Comparison of ENCODE assay signal across 24 mouse cellular contexts in genomic region chr13:114532393-114533097, GRCm38 (mm10).
A peak's percentile ranks its signal among the peaks of the same experiment; 100 is the strongest.
DNase-seq lines count a peak whose midpoint lies in the region; ATAC-seq and TF ChIP-seq lines count a peak whose summit lies in the region.
"Had no signal": no experiment of that assay in that cellular context is flagged by ENCODE, and none has a peak within 500 bp of the region (broad histone marks: within the 10 kb centered on the region; RNA-seq: fewer than 3 reads in every experiment).

No protein-coding gene starts in this region.

- TF ChIP-seq POLR2A in brain, embryonic 14.5 days (IDR thresholded peaks at IDR 0.05; ENCODE audit: borderline replicate concordance, extremely low read depth, insufficient read depth, insufficient read length, poor library complexity, severe bottlenecking) = no peak
- no peak for TF ChIP-seq POLR2A in thymus, adult 2 months (IDR thresholded peaks at IDR 0.05; ENCODE audit: control insufficient read depth, extremely low read depth, insufficient read depth, low read length, poor library complexity)

- H3K9me3 ChIP-seq in midbrain, embryonic 10.5 days (replicated peaks) = no peaks in the 10 kb centered on the region
- no peaks in the 10 kb centered on the region for H3K9me3 ChIP-seq in midbrain, postnatal 0 days (ENCODE audit: low read length)
- no peaks in the 10 kb centered on the region for H3K9me3 ChIP-seq in forebrain, embryonic 11.5 days (ENCODE audit: control insufficient read depth, low read length)
- no peaks in the 10 kb centered on the region for H3K9me3 ChIP-seq in hindbrain, embryonic 15.5 days
- H3K9me3 ChIP-seq: embryonic facial prominence, embryonic 13.5 days; heart, embryonic 10.5 days; intestine, embryonic 15.5 days had no signal

- peak overlapping the region; percentile 64 for H3K27ac ChIP-seq in midbrain, embryonic 10.5 days (replicated peaks)
- H3K27ac ChIP-seq in midbrain, postnatal 0 days (ENCODE audit: low read depth, low read length) = no peak overlapping the region
- no peak overlapping the region for H3K27ac ChIP-seq in forebrain, embryonic 11.5 days (ENCODE audit: low read depth, low read length)
- H3K27ac ChIP-seq in hindbrain, embryonic 15.5 days (replicated peaks) = no peak overlapping the region
- H3K27ac ChIP-seq in thymus, adult 2 months (ENCODE audit: control insufficient read depth, insufficient read depth, low read length) = no peak overlapping the region
- H3K27ac ChIP-seq: embryonic facial prominence, embryonic 13.5 days; gastrocnemius, adult 2 months; heart, embryonic 10.5 days; intestine, embryonic 15.5 days; macrophage had no signal

- no peak for TF ChIP-seq CTCF in midbrain, postnatal 0 days (IDR thresholded peaks at IDR 0.05)
- TF ChIP-seq CTCF in brain, embryonic 14.5 days (IDR thresholded peaks at IDR 0.05; ENCODE audit: borderline replicate concordance, extremely low read depth, insufficient read depth, insufficient read length) = no peak
- no peak for TF ChIP-seq CTCF in thymus, adult 2 months (IDR thresholded peaks at IDR 0.05; ENCODE audit: borderline replicate concordance, control insufficient read depth, extremely low read depth, insufficient read depth, low read length, poor library complexity)

- peaks cover 27% of the 10 kb centered on the region for H3K4me1 ChIP-seq in midbrain, embryonic 10.5 days
- H3K4me1 ChIP-seq in midbrain, postnatal 0 days (ENCODE audit: insufficient read depth, low read length) = no peaks in the 10 kb centered on the region
- H3K4me1 ChIP-seq in forebrain, embryonic 11.5 days (replicated peaks; ENCODE audit: control insufficient read depth, insufficient read depth, low read length) = no peaks in the 10 kb centered on the region; the same call in 1 of the 2 replicates
- no peaks in the 10 kb centered on the region for H3K4me1 ChIP-seq in hindbrain, embryonic 15.5 days (replicated peaks)
- no peaks in the 10 kb centered on the region for H3K4me1 ChIP-seq in thymus, adult 2 months (replicated peaks; ENCODE audit: control insufficient read depth, insufficient read depth, low read length)
- H3K4me1 ChIP-seq: embryonic facial prominence, embryonic 13.5 days; heart, embryonic 10.5 days; intestine, embryonic 15.5 days had no signal

- no peak for DNase-seq in midbrain, embryonic 10.5 days (ENCODE audit: low spot score)
- no peak for DNase-seq in midbrain, postnatal 0 days (ENCODE audit: low spot score)
- peak; percentile 60 for DNase-seq in brain, embryonic 14.5 days (ENCODE audit: low read depth)
- DNase-seq in forebrain, embryonic 11.5 days (ENCODE audit: low spot score) = no peak
- no peak for DNase-seq in heart, adult 18-20 months
- DNase-seq in thymus, adult 2 months = no peak
- DNase-seq: adrenal gland, adult 2 months; cerebellum, adult 11-12 months; cerebellum, postnatal 14 days; embryo, embryonic 11 days; gastrocnemius, adult 2 months; heart, postnatal 4 days; kidney, adult 8-10 months; kidney, postnatal 14 days; liver, postnatal 0 days; thymus, adult 18-20 months had no signal

- H3K4me2 ChIP-seq in midbrain, postnatal 0 days (ENCODE audit: low read depth, low read length, poor library complexity, severe bottlenecking) = no peak overlapping the region
- H3K4me2 ChIP-seq in forebrain, embryonic 11.5 days (ENCODE audit: low read depth, low read length, severe bottlenecking) = no peak overlapping the region
- peak overlapping the region; percentile 17; the same call in 1 of the 2 replicates for H3K4me2 ChIP-seq in hindbrain, embryonic 15.5 days
- H3K4me2 ChIP-seq: embryonic facial prominence, embryonic 13.5 days; intestine, embryonic 15.5 days; liver, embryonic 11.5 days had no signal

- H3K27me3 ChIP-seq in midbrain, embryonic 10.5 days (ENCODE audit: low read depth, poor library complexity, severe bottlenecking) = no peaks in the 10 kb centered on the region
- no peaks in the 10 kb centered on the region for H3K27me3 ChIP-seq in midbrain, postnatal 0 days (ENCODE audit: insufficient read depth, low read length)
- H3K27me3 ChIP-seq in forebrain, embryonic 11.5 days (ENCODE audit: control insufficient read depth, insufficient read depth, low read length) = no peaks in the 10 kb centered on the region
- H3K27me3 ChIP-seq in hindbrain, embryonic 15.5 days = no peaks in the 10 kb centered on the region
- no peaks in the 10 kb centered on the region for H3K27me3 ChIP-seq in thymus, adult 2 months (ENCODE audit: control insufficient read depth, insufficient read depth, low read length)
- H3K27me3 ChIP-seq: embryonic facial prominence, embryonic 13.5 days; intestine, embryonic 15.5 days had no signal

- no peak for ATAC-seq in midbrain, postnatal 0 days (ENCODE audit: low FRiP score)
- ATAC-seq in forebrain, embryonic 11.5 days (replicated peaks; ENCODE audit: low FRiP score) = peak; percentile 85
- ATAC-seq in hindbrain, embryonic 15.5 days (ENCODE audit: low FRiP score, low read depth) = no peak
- ATAC-seq: intestine, embryonic 15.5 days; liver, postnatal 0 days; lung, postnatal 0 days had no signal

- no peak overlapping the region for H3K4me3 ChIP-seq in midbrain, embryonic 10.5 days
- H3K4me3 ChIP-seq in midbrain, postnatal 0 days (ENCODE audit: low read depth, low read length) = no peak overlapping the region
- H3K4me3 ChIP-seq in forebrain, embryonic 11.5 days (ENCODE audit: low read depth, low read length) = no peak overlapping the region
- H3K4me3 ChIP-seq in hindbrain, embryonic 15.5 days = no peak overlapping the region
- no peak overlapping the region for H3K4me3 ChIP-seq in thymus, adult 2 months (ENCODE audit: control insufficient read depth, insufficient read depth, low read length)
- H3K4me3 ChIP-seq: embryonic facial prominence, embryonic 13.5 days; erythroblast, embryonic 14.5 days; gastrocnemius, adult 2 months; heart, embryonic 10.5 days; intestine, embryonic 15.5 days had no signal

- no peaks in the 10 kb centered on the region for H3K36me3 ChIP-seq in midbrain, embryonic 10.5 days
- no peaks in the 10 kb centered on the region for H3K36me3 ChIP-seq in midbrain, postnatal 0 days (ENCODE audit: insufficient read depth, low read length)
- H3K36me3 ChIP-seq in forebrain, embryonic 11.5 days (ENCODE audit: control insufficient read depth, insufficient read depth, low read length) = no peaks in the 10 kb centered on the region
- no peaks in the 10 kb centered on the region for H3K36me3 ChIP-seq in hindbrain, embryonic 15.5 days
- no peaks in the 10 kb centered on the region for H3K36me3 ChIP-seq in thymus, adult 2 months (ENCODE audit: control insufficient read depth, insufficient read depth, low read length)
- H3K36me3 ChIP-seq: embryonic facial prominence, embryonic 13.5 days; heart, embryonic 10.5 days; intestine, embryonic 15.5 days had no signal

- WGBS in midbrain, embryonic 10.5 days = 52% methylated on average over 8 of the region's 8 CpGs
- 49% methylated on average over 8 of the region's 8 CpGs for WGBS in midbrain, postnatal 0 days
- WGBS in forebrain, embryonic 11.5 days = 57% methylated on average over 8 of the region's 8 CpGs
- WGBS in hindbrain, embryonic 15.5 days = 53% methylated on average over 8 of the region's 8 CpGs
- 92% methylated on average over 8 of the region's 8 CpGs for WGBS in thymus, adult 2 months

- no peak overlapping the region for H3K9ac ChIP-seq in midbrain, postnatal 0 days (replicated peaks; ENCODE audit: low read length, poor library complexity, severe bottlenecking)
- no peak overlapping the region for H3K9ac ChIP-seq in forebrain, embryonic 11.5 days (ENCODE audit: low read length)
- H3K9ac ChIP-seq in hindbrain, embryonic 15.5 days = no peak overlapping the region
- H3K9ac ChIP-seq: embryonic facial prominence, embryonic 13.5 days; intestine, embryonic 15.5 days; liver, postnatal 0 days had no signal
